Mouse (Mus musculus) lung, adult 2 months (tissue): ENCODE measurements around the gene Kcna7.

Experiments
- CTCF ChIP-seq: fragments of 200-500 bp; IDR thresholded peaks from 2 replicates; pipeline ENCODE4 v1.5.1; 2011; ENCODE audit warnings: mild to moderate bottlenecking, low read length, control low read depth; ENCODE audit not compliant: insufficient read depth
- POLR2A ChIP-seq: fragments of 200-500 bp; IDR thresholded peaks from 2 replicates; pipeline ENCODE4 v1.6.1; 2011; ENCODE audit warnings: low read depth, mild to moderate bottlenecking, control low read depth, low read length, borderline replicate concordance; ENCODE audit errors: extremely low read depth

DNA sequence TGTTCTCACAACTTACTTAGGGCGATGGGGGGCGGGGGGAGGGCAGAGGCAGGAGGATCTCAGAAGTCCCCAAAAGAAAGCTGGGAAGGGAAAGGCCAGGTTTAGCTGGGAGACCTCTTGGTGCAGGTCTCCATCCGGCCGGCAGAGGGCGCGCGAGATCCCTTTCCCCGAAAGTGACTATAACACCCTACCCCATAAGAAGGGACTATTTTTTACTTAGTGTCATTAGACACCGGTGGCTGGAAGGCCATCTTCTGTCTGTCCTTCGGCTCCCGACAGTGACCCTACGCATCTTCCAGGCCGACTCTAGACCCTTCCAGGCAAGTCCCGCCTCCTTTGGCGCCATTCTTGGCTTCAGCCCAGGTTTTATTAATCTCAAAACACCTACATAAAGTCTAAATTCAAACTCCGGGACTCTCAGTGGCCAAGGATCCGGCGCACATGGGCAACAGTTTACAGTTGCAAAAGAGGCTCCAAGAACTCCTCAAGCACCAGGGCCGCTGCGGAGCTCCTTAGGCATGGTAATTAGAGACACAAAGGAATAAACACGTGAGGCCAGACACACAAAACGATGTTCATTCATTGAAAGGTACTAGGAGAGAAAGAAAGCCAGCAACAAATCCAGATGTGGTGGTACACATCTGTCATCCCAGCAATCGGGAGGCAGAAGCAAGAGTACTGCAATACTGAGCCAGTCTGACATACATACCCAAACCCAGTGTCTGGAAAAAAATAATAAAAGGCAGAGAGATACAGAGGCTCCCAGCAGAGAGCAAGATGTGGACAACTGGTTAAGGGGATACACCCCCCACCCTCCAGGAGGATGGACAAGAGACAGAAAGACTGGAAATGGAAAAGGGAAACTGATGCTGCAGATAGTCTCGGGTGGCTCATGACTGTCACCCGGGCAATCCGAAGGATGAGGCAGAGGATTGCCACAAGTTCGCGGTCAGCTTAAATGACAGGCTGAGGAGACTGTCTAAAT lies at the start of gene Kcna7:
- no peak for TF ChIP-seq POLR2A
- peak; percentile 77 for TF ChIP-seq CTCF
